Mouse (Mus musculus): ENCODE data around the gene Elmo2.

Gene Elmo2

DNA sequence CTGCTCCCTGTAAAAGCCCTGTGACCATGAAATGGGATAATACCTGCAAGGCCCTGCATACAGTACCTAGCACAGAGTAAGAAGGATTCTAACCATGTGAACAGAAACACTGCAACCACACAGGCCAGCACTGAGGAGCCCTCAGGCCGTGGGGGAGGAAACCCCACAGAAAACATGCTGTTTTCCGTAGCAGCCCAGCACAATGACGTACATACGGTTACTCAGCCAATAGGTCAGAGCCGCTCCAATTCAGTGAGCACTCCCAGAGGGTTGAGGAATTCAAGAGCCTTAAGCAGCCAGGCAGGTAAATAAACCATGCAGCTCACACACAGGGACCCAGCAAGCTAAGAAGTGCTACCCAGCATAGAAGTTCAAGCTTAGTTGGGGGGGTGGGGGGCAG is 2.4 kb downstream of the Elmo2 start:
- no peak for DNase-seq (ENCODE audit: low read depth in 2 of 2, low spot score in 2 of 2)

DNA sequence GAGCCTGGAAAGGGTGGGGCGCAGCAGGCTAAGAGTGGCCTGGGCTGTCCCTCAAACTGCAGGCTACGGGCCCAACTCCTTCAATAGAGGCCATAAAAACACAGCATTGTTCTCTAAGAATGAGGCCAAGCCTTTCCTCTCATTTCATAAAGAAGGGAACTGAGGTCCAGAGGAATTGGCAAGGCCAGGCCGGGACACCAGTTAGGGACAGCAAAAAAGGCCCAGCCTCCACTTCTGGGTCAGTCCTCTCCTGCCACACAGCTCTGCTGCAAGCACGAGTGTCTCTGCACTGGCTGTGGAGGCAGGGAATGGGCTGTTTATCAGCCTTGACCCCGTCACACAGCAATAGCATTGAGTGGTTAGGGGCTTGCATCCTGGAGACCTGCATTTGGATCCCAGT is 2.8 kb downstream of the Elmo2 start:
- no peak for DNase-seq (ENCODE audit: low read depth in 2 of 2, low spot score in 2 of 2)

DNA sequence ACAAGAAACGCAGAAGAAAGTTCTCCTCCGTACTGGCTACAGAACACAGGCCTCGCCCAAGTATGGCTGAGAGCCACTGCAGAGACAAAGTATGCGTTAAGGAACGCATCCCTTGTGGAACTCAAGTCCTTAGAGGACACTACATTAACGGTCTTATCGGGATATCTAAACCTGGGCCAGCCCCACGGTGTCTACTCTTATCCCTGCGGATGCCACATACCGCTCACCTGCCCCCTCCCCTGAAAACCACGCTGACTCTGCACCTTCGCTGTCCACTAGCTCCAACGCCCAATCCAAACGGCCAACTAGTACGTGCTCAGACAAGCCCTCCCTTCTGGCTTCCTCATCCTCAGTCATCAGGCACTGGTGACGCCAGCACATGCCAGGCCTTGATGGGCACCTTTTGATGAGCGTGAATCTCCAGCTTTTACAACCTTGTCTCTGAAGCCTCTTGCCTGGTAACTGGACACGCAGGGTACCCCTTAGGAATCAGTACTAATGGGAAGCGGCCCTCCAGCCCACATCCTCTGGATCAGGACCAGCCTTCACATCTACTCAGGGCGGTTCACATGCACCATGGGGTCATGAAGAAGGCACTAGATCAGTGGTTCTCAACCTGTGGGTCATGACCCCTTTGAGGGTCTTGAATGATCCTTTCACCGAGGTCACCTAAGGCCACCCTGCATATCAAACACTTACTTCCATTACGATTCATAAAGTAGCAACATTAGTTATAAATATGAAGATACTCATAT is 4.1 kb downstream of the Elmo2 start:
- DNase-seq (ENCODE audit: low read depth in 2 of 2, low spot score in 2 of 2) = no peak

DNA sequence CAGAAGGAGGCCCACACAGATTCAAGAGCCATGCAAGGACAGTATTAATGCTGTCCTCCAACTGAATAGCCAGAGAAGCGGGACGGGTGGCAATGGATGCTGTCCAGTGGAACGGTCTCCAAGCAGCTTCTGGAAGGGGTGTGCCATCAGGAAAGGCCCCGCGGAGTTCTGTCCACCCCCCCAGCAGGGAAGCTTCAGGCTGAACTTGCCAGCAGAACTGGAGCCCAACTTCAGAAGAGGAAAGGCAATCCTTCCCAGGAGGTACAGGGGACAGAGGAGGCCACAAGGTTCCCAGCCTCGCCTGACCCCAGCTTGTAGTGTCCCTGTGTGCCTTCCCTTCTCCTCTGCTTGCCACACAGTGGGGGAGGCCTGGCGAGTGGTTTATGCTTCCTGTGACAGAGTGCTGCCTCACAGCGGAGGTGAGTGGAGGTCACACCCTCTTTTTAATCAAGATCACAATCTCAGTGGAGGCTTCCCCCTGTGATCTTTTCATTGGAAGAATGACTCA is 4.8 kb downstream of the Elmo2 start:
- DNase-seq (ENCODE audit: low read depth in 2 of 2, low spot score in 2 of 2) = no peak

DNA sequence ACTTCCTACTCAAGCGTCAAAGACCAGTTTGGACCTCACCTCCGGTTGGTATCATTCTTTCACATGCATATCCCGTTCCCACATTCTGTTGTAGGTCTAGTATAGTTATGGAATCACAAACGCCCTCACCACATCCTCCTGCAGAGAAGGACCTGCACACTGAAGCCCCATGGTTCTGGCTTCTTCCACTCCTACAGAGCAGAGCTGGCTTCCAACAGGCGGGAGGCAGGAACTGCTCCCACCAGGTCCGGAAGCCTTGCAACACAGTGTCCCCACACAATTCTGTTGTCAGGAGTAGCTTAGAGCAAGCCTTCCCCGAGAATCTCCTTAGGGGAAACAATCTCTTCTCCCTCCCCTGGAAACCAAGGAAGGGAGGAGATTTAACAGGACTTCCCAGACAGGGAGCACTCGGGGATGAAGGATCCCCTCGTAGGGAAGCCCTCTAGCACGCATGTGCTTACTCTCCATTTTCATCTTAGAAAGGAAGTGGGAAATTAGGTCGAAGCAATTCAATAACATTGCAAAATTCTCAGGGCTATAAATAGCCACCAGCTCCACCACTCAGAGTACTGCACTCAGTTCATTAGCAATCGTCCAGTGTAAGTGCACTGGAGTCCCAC is 5.6 kb downstream of the Elmo2 start:
- DNase-seq (ENCODE audit: low read depth in 2 of 2, low spot score in 2 of 2) = no peak

DNA sequence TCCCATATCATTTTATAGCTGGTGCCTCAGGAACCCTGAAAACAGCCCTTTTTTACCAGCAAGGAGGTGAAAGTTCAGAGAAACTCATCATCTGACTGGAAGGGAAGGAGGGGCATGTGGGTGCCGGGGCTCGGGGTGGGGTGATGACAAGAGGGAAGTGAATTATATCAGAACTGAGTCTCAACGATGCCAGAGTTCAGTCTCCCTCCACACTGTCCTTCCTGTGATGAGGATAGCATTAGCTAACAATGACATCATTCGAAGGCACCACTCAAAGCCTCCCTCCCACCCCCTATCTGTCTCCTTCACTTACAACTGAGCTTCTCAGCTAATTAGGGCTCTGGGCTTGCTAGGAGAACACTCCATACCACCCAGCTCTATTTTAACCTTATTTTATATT is 6.8 kb downstream of the Elmo2 start:
- DNase-seq (ENCODE audit: low read depth in 2 of 2, low spot score in 2 of 2) = no peak

DNA sequence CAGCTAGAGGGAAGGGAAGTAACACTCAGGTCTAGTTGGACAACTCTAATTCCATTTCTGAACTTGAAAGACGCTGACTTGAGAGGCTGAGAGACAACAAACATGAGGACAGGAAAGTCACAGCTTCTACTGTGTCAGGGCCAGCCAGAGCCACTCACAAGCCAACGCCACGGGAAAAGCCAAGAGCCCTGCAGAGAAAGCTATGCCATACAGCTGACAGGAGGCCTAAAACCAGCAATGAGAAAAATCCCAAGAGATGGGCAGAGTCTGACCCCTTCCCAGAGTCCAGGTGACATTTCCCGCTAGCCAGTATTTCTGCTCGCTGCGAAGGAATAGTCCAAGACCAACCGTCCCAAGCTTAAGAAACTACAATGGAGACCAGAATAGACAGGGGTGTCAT is 7.3 kb downstream of the Elmo2 start:
- DNase-seq (ENCODE audit: low read depth in 2 of 2, low spot score in 2 of 2) = no peak

DNA sequence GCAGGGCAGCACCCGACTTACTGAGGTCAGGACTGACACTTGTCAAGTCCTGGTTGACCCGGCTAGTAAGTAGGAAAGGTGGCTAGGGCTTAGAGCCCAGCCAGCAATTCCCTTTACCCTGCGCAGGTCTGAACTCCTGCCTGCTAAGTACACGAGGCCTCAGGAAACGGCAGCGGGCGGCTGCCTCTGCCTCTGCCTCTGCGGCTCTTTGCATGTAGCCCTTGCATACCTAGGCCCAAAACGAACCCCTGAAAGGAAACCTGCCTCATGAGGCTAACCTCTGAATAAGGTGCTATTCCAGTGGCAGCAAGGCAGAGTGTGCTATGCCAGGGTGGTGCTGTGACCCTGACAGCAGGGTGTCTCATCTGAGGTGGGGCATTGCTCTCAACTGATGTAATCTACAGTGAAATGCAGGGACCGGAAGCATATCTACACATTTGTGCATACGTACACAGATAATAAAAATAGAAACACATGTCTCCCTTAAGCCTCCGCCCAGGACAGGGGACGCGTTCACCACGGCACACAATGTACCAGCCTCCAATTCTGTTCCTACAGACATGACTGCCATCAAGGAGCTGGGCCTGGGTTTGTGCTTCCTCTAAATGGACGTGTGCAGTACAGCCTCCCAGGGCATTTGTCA is 8.5 kb downstream of the Elmo2 start:
- DNase-seq (ENCODE audit: low read depth in 2 of 2, low spot score in 2 of 2) = no peak

DNA sequence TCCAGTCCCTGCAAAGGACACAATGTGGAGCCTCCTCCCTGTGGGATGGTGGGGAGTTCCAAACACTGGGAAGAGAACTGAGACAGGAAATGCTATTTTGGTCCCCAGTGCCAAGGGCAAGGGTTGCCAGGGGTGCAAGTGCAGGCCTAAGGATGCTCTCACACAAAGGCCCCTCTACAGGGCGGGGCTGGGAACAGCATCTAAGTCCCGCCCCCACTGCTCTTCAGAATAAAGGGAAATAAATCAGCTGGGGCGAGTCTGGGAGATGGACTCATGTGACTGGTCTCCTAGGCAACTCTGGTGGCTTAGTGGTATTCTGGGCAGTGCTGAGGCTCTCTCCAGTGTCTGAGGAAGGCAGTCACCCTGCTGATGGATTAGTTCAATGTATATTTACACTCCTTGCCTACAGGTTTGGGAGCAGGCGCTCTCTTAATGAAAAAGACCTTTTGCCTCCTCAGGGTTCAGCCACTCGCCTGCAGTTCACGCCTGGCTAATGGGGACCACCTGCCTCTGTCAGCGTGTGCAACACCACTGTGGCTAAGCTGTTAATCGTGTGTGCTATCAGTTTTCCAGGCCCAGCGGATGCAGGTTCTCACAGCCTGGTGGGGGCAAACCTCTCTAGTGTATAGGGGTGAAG is 9.3 kb downstream of the Elmo2 start:
- DNase-seq (ENCODE audit: low read depth in 2 of 2, low spot score in 2 of 2) = no peak

DNA sequence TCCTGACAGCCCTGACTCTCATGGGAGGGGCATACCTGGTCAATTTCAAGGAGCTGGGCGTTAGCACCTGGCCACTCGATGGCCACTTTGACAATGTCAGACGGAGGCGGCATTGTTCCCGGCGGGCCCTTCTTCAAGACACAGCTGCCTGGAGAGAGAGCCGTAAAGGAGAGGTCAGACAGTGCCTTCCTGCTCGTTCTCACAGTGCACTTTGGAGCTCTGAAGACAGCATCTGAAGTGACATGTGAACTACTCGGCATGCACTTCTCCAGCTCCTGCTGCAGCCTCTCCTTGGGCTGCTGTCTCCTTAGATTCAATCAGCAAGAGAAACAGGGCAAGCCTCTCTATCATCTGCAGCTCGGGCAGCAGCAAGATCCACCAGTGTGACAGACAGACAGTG is 10.1 kb downstream of the Elmo2 start:
- DNase-seq (ENCODE audit: low read depth in 2 of 2, low spot score in 2 of 2) = no peak

DNA sequence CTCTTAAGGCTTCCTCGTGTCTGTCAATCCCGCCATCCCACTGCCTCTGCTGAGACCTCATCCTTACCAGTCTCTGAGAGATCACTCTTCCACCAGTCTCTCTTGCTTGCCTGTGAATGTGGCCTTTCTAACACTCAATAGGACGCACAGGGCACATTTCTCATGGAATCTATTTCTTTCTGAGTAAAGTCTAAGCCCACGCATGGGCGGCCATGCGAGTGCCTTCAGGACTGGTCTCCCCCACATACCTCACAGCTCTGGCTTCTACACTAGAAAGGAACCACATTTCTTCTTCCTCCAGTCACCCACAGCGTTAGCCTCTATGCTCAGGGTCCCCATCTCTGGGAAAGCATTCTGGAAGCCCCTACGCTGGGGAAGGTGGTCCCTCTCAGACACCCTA is 12.1 kb downstream of the Elmo2 start:
- DNase-seq (ENCODE audit: low read depth in 2 of 2, low spot score in 2 of 2) = no peak

DNA sequence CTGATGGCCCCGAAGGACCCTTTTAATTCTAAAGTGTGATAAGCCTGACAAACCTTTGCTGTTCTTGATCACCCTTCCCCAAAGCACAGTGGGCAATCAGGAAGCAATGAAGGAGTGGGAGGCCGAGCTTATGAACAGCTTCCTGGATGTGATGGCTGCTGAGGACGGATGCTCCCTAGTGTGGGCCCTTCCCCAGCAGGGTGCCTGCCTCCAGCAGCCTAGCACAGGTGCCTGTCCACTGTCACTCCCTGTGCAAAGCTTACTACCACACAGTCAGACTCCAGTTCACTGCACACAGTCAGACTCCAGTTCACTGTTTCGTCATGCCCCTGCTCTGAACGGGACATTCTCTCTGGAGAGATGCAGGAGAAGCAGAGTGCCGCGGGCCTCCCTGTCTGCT is 13.9 kb downstream of the Elmo2 start:
- no peak for DNase-seq (ENCODE audit: low read depth in 2 of 2, low spot score in 2 of 2)

DNA sequence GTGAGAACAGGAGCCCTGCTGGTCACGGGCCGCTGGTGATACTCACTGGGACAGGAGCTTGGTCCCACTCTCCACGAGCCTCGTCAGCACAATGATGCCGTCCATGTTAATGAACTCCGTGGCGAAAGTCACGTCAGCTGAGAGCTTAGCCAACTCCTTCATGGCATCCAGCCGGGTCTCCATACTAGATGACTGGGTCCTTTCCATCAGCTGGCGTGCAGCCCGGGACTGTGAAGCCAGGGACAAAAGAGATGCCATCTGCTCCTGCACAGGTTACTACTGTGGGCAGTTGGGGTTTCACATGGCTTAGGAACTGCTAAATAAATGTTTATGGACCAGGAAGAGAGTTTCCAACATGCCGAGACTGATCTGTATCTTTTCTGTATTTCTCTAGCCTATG is 14.7 kb downstream of the Elmo2 start:
- DNase-seq (ENCODE audit: low read depth in 2 of 2, low spot score in 2 of 2) = no peak

DNA sequence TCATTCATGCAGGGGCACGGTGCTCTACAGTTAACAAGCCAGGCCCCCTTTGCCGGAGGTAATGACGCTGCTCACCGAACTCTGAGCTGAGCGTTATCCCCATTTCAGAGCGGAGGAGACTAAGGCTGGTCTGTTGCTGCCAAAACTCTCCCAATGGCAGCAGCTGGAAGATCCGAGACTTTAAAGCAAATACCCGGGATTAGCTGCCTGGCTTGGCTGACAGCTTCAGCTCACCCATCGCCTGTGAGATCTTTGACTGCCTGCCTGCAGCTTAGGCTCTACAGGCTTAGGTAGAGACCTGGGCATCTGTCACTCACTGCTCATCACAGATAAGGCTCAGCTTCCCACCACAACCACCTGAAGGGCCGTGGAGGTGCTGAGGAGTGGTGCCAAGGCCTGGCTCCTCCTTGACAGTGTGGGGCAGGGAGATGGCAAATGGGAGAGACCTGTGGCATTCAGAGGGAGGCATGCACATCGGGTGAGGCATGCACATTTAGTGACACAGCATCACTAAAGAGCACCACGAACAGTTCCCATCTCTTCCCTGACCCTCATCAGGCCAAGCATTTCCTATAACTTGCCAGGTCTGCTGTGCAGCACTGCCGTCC is 15.4 kb downstream of the Elmo2 start:
- DNase-seq (ENCODE audit: low read depth in 2 of 2, low spot score in 2 of 2) = no peak

DNA sequence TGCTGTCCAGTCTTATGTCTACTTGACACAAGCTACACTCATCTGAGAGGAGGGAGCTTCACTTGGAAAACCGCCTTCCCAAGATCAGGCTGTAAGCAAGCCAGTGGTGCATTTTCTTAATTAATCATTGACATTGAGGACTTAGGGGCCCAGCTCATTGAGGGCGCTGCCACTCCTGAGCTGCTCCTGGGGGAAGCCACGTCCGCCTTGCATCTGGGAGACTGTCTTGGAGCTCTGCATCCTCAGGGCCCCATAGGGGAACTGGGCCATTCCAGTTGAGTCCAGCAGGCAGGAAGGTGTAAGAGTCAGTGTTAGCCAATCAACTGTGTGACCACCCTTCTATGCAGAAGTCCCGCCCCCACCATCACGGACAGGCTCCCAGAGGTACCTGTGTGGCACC is 18.5 kb downstream of the Elmo2 start:
- no peak for DNase-seq (ENCODE audit: low read depth in 2 of 2, low spot score in 2 of 2)

DNA sequence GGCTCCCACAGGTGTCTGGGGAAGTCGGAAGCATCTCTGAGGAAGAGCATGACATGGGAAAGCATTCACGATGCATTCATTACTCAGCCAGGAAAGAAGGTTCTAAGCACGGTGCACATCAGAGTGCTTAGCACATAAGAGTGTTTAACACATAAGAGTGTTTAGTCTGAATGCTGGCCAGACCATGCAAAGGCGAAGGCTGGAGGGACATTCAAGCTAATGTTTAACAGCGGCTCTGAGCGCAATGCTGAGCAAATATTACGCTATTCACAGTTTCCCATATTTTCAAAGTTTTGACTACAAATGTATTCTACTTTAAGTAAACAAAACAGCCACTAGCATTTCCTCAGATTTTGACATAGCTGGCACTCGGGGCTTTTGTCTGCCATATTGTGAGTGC is 20.8 kb downstream of the Elmo2 start:
- no peak for DNase-seq (ENCODE audit: low read depth in 2 of 2, low spot score in 2 of 2)

DNA sequence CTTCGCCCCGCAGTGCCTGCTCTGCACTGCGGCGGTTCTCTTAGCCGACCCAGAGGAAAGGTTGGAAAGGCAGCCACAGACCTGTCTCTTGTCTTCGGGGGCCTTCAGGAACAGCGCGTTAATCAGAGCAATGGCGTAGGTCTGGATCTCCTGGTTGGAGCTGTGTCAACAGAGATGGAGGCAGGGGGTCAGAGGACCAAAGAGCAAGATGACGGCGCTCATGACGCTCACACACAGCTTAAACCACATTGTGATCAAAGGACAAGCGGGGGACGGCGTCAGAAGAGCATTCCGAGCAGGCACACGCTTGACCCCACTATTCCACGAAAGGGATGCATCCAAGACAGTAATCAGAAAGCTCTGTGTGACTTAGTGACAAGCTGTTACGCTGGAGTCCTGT is 21.5 kb downstream of the Elmo2 start:
- DNase-seq (ENCODE audit: low read depth in 2 of 2, low spot score in 2 of 2) = no peak

DNA sequence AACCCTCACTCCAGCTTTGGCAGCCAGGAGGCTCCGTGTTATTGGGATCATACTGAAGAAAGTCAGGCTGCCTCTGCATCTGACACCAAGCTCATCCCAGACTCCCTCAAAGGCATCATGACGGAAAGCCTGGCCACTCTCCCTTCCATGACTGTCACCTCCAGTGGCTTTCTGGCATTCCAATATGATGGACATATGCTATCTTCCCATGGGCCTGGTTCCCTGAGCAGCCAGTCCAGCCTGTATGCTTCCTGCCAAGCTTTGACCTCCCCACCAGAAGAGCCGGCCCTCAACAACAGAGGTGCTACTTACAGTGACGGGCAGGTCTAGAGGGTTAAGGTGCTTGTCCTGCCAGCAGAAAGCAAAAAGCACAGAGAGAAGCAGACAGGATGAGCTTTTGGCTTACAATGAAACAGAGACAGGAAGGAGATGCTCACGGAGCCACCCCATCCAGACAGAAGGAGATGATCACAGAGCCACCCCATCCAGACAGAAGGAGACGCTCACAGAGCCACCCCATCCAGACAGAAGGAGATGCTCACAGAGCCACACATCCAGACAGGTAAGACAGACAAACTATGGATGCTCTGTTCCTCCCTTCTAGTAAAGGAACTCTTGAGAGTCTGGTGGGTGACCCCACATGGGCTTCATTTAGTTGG is 22.8 kb downstream of the Elmo2 start:
- DNase-seq (ENCODE audit: low read depth in 2 of 2, low spot score in 2 of 2) = no peak

DNA sequence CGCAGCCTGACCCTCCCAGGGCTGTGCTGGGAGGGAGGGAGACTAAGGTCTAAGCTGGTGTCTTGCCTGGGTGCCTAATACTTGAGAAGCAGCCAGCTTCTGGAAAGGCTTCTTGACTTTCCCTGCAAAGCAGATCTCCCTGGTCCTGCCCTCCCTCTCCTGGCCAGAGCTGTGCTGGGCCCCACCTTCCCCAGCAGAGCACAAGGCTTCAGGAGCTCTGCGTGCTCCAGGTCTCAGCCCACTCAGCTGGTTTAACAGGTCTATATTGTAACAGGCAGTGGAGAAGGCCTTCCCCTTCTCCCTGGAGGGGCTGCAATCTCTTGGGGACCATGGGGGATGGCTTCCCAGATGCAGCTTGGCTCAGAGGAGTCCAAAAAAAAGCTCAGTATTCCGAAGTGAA is 24.9 kb downstream of the Elmo2 start:
- no peak for DNase-seq (ENCODE audit: low read depth in 2 of 2, low spot score in 2 of 2)

DNA sequence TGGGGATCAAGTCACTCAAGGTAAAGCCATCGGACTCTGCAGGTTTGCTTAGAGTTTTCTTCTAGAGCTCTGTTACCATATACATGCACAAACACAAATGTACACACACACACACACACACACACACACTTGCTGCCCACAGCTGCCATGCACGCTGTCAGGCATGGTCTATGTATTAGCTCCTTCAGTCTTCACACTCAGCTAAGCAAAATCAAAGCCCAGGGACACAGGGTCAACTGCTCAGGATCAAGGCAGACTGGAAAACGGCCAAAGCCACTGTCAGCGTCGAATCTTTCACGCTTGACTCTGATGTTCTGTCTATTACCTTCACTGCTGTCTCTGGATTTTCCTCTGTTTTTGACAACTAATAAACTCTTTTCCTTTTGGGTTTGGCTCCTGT is 25.4 kb downstream of the Elmo2 start:
- no peak for DNase-seq (ENCODE audit: low read depth in 2 of 2, low spot score in 2 of 2)

DNA sequence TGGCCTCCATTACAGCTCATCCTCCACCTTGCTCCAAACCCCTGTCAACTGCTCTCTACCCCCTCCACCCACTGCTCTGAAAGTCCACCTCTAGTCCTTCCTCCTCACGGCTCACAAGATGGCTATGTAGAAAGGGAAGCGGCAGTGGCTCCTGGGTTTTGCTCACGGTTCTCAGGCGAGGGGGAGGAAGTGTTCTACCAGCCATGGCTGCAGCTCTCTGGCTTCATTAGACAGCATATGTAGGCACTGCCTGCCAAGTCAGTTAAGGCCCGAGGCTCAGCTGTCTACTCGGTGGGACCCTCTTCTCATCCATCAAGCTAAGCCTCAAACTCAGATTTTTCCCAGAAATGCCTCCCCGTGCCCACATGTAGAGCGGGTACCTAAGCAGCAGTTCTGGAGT is 25.9 kb downstream of the Elmo2 start:
- DNase-seq (ENCODE audit: low read depth in 2 of 2, low spot score in 2 of 2) = no peak
